Mouse (Mus musculus) small intestine, adult 2 months (tissue): ENCODE measurements at regions not wholly inside any gene's neighbourhood (a gene's known extent, or its start where the extent isn't known, plus 50 kb on each side); places are given as distances from the start of the nearest gene placed in this dataset.

Experiments
- H3K27ac ChIP-seq: fragments of 200-500 bp; 2 replicates; pipeline ENCODE4 v1.5.1; 2012; ENCODE audit warnings: low read depth, low read length, control low read depth, inconsistent platforms; ENCODE audit not compliant: insufficient read depth
- H3K27me3 ChIP-seq: fragments of 200-500 bp; 2 replicates; pipeline ENCODE4 v1.6.1; 2012; ENCODE audit warnings: mild to moderate bottlenecking, moderate library complexity, low read length, inconsistent platforms; ENCODE audit not compliant: control insufficient read depth, insufficient read depth
- H3K36me3 ChIP-seq: fragments of 200-500 bp; 2 replicates; pipeline ENCODE4 v1.6.1; 2012; ENCODE audit warnings: mild to moderate bottlenecking, low read length, control low read depth, inconsistent platforms; ENCODE audit not compliant: control insufficient read depth, insufficient read depth
- H3K4me1 ChIP-seq: fragments of 200-500 bp; 2 replicates; pipeline ENCODE4 v1.6.1; 2012; ENCODE audit warnings: low read length, inconsistent platforms, mixed read lengths; ENCODE audit not compliant: control insufficient read depth, insufficient read depth, insufficient read length
- H3K4me3 ChIP-seq: fragments of 200-500 bp; 2 replicates; pipeline ENCODE4 v1.5.1; 2012; ENCODE audit warnings: low read depth, mild to moderate bottlenecking, control low read depth, inconsistent platforms, low read length, moderate library complexity
- CTCF ChIP-seq: fragments of 200-500 bp; IDR thresholded peaks from 2 replicates; pipeline ENCODE4 v1.5.1; 2012; ENCODE audit warnings: low read depth, mild to moderate bottlenecking, control low read depth, inconsistent platforms, low read length, moderate library complexity, mixed read lengths; ENCODE audit not compliant: insufficient replicate concordance, insufficient read length; ENCODE audit errors: extremely low read depth
- POLR2A ChIP-seq: fragments of 200-500 bp; IDR thresholded peaks from 2 replicates; pipeline ENCODE4 v1.6.1; 2012; ENCODE audit warnings: low read depth, mild to moderate bottlenecking, control low read depth, inconsistent platforms, low read length, moderate library complexity
- WGBS: fragments of 180-500 bp; shearing (Covaris S2); methylation state at CpG from one replicate; pipeline ENCODE4 v1.1.7; 2018; 5-methylcytosine and 5-hydroxymethylcytosine counted together

DNA sequence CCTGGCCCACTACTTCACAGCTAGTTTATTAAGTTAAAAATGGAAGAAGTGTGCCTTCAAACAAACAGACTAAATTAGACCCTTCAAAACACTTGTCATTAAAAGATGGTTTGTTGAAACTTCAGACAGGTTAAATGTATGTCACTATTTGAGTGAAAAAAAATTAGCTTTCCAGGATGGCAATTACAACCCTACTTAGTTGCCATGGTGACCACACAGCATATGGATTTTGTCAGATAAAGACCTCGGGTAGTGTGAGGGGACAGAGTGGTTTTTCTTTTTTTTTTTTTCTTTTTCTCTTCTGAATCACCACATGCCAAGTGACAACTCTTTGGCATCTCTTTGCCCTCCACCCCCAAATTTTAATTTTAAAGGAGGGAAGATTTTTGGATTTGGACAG is 341.5 kb upstream of the Sash1 start:
- no peaks in the 10 kb centered on the region for H3K36me3 ChIP-seq
- H3K4me1 ChIP-seq, result no peaks in the 10 kb centered on the region
- H3K4me3 ChIP-seq, result no peak overlapping the region
- no peak overlapping the region for H3K27ac ChIP-seq
- TF ChIP-seq POLR2A (no peak), CTCF (no peak)
- no peaks in the 10 kb centered on the region for H3K27me3 ChIP-seq
- 15% methylated on average over 1 of the region's 1 CpGs for WGBS

DNA sequence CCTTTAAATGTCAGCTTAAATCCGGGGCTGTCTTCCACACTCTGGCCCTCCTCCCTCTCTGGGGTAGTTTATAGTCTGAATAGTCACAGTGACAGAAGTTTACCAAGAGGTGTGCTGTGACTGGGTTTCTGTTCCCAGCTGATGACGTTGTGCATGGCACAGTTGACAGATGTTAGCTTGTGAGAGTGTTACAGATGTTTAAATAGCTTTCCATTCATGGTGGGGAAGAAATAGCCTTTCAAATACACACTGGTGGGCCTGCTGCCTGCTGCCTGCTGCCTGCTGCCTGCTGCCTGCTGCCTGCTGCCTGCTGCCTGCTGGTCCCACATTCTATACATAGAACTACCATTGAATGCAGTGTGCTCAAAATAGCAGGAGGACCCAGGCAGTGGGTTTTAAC is 324.8 kb upstream of the Sash1 start:
- TF ChIP-seq CTCF, result no peak
- no peak for TF ChIP-seq POLR2A
- H3K27ac ChIP-seq, result no peak overlapping the region
- no peaks in the 10 kb centered on the region for H3K4me1 ChIP-seq
- WGBS, result 35% methylated on average over 2 of the region's 2 CpGs
- H3K27me3 ChIP-seq, result no peaks in the 10 kb centered on the region
- no peak overlapping the region for H3K4me3 ChIP-seq
- H3K36me3 ChIP-seq, result no peaks in the 10 kb centered on the region

DNA sequence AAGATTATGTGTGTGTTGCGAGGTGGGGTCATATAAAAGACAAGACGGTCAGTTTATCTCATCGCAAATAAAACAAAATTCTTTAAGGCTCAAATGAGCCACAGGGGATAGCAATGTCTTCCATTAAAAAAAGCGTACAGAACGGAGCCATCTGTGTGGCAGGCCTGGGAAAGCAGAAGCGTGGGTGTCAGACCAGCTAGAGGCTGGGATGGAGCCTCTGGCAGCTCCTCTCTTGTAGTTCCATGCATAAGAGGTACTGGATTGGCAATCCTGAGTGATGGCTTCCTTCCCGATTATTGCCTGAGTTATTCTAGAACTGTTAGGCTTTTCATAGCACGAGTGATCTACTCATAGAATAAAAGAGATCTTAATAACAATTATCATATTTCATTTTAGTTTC is 318.2 kb upstream of the Sash1 start:
- TF ChIP-seq POLR2A (no peak), CTCF (no peak)

DNA sequence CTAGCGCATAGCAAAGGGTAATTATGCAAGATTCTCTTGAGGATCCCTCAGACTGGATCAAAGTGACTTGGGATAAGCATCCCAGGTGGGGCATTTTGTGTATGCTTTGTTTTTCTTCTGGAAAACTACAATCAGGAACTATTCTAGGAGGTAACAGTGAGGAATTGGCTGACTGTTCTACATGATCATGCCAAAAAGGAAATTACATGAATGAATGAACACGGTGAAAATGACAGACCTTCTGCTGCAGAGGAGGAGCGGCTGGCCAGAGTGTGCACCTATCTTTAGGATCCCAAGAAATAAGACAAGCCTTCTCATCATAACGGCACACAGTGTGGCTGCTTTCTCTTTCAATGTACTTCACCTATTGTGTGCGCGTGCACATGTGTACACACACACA is 317.5 kb upstream of the Sash1 start:
- no peak for TF ChIP-seq POLR2A
- TF ChIP-seq CTCF, result no peak
- no peak overlapping the region for H3K4me3 ChIP-seq
- WGBS, result 85% methylated on average over 6 of the region's 6 CpGs
- H3K27ac ChIP-seq, result no peak overlapping the region
- H3K36me3 ChIP-seq, result no peaks in the 10 kb centered on the region
- no peaks in the 10 kb centered on the region for H3K27me3 ChIP-seq
- H3K4me1 ChIP-seq, result no peaks in the 10 kb centered on the region

More for the DNA sequence above, 318.2 kb upstream of the Sash1 start:
- Histone ChIP-seq H3K27ac (no peak overlapping the region), H3K4me3 (no peak overlapping the region), H3K36me3 (no peaks in the 10 kb centered on the region), H3K27me3 (no peaks in the 10 kb centered on the region), H3K4me1 (no peaks in the 10 kb centered on the region)
- 76% methylated on average over 8 of the region's 8 CpGs for WGBS

DNA sequence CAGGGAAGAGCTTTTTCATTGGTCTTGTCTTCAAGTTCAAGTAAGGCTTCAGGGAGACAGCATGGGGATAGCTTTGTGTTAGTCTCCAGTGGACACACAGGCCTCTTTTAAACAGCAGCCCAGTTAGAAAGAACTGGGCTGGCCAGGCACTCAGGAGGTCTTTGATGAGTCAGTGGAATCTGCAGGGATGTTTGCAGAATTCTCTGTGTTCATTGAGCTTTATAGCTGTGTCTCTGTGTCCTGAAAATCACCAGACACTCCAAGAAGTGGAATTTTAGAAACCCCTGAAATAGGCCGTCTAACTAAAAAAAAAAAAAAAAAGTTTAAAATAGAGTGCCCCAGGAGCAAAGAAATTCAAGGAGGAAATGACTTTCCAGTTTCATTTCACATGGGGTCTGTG is 317.1 kb upstream of the Sash1 start:
- Histone ChIP-seq H3K36me3 (no peaks in the 10 kb centered on the region), H3K4me1 (no peaks in the 10 kb centered on the region), H3K27ac (no peak overlapping the region), H3K4me3 (no peak overlapping the region), H3K27me3 (no peaks in the 10 kb centered on the region)
- TF ChIP-seq CTCF, result no peak
- no peak for TF ChIP-seq POLR2A
- 63% methylated on average over 1 of the region's 1 CpGs for WGBS

DNA sequence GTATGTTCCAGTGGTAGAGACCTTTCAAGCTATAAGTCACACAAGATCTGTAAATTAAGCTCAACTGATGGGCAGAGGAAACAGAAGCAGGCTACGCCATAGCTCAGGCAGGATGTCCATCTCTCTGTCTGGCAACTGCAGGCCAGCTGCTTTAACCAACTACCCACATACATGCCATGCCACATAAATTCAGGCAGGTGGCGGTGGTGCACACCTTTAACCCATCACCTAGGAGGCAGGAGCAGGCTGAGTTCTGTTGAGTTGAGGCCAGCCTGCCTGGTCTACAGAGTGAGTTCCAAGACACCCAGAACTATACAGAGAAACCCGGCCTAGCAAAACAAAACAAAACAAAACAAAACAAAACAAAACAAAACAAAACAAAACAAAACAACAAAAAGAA is 289.1 kb upstream of the Sash1 start:
- Histone ChIP-seq H3K27me3 (no peaks in the 10 kb centered on the region), H3K4me1 (no peaks in the 10 kb centered on the region), H3K27ac (no peak overlapping the region), H3K36me3 (no peaks in the 10 kb centered on the region), H3K4me3 (no peak overlapping the region)
- 57% methylated on average over 3 of the region's 3 CpGs for WGBS
- TF ChIP-seq CTCF, result peak; percentile 28; the same call in 1 of the 2 replicates
- no peak for TF ChIP-seq POLR2A

DNA sequence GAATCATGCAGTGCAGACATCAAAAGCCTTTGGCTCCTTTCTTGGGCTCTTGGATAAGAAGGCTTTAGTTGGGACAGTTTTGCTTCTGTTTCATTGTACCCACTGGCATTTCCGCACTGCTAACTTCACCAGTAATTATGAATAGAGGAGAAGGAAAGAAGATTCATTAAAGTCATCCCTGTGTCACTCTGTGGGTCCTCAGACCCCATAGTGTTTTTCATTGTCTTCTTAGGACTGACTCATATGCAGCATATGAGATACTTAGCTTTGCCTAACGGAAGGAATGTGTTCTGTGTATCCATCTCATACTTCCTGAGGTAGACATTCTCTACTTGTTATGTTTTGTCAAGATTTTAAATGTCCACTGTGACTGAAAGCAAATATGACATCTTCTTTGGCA is 287.6 kb upstream of the Sash1 start:
- Histone ChIP-seq H3K36me3 (no peaks in the 10 kb centered on the region), H3K27ac (no peak overlapping the region), H3K4me1 (no peaks in the 10 kb centered on the region), H3K27me3 (no peaks in the 10 kb centered on the region), H3K4me3 (no peak overlapping the region)
- TF ChIP-seq POLR2A (no peak), CTCF (no peak)
- 81% methylated on average over 2 of the region's 2 CpGs for WGBS

DNA sequence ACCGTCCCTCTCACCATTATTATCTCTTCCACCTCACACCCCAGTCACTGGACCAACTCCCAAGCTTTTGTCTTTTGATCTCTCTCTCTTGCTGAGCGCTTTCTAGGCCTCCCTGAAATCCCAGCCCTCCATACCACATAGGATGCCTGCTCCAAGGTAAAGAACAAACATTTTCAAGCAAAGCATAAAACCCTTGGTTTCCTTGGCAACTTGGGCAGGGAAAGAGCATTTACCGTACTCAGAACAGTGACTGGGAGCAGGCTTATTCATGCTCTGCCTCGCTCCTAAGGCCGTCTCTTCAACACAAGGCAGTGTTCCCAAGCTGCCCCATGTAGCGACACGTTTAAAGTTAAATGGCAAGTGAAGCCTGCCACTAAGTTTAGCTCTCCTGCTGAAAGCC is 282.9 kb upstream of the Sash1 start:
- 85% methylated on average over 7 of the region's 7 CpGs for WGBS
- TF ChIP-seq POLR2A (no peak), CTCF (no peak)
- H3K27me3 ChIP-seq, result no peaks in the 10 kb centered on the region

More for the DNA sequence above, 282.9 kb upstream of the Sash1 start:
- Histone ChIP-seq H3K4me1 (no peaks in the 10 kb centered on the region), H3K4me3 (no peak overlapping the region), H3K36me3 (no peaks in the 10 kb centered on the region), H3K27ac (no peak overlapping the region)
